Mouse (Mus musculus) erythroblast, adult 5-6 weeks (primary cell): Measurements from ENCODE around the gene 5430427O19Rik. TPM values are rescaled to one million over a fixed set of nuclear protein-coding genes. Genes with fewer than 3 reads are reported as not detected.

Source experiments
- total RNA-seq, 2 experiments: library from RNA; stranded (forward) in 1 of 2; stranded (reverse) in 1 of 2; fragments of 150-400 nt in 1 of 2; fragments of 200-764, 138-1000 nt in 1 of 2; gene quantifications; 2 replicates each; pipeline versions ENCODE4 v1.2.3 to v1.2.4; 2015 to 2017; ENCODE audit warnings: low replicate concordance in 2 of 2

5430427O19Rik gene
- total RNA-seq, 2 experiments from 2014 or later = 2.7 to 3.3 TPM

Other genes with a start within 250 kb of the 5430427O19Rik start
- gene Gk, start 93.5 kb upstream of the 5430427O19Rik start, total RNA-seq (2015; ENCODE audit: low replicate concordance) = 4.0 and 5.4 TPM in 2 replicates
- gene Gk, start 93.5 kb upstream of the 5430427O19Rik start, total RNA-seq (2017; ENCODE audit: low replicate concordance) = 3.9 and 4.0 TPM in 2 replicates
- gene Samt3, start 173.8 kb downstream of the 5430427O19Rik start, total RNA-seq (2015; ENCODE audit: low replicate concordance) = not detected in 2 replicates
- gene Samt3, start 173.8 kb downstream of the 5430427O19Rik start, total RNA-seq (2017; ENCODE audit: low replicate concordance) = not detected in 2 replicates